Mouse (Mus musculus): ENCODE measurements around the gene Selenos.

GRCm38 (mm10) chr7:66138878-66139277 lies 59.4 kb downstream of the Selenos start:
- TF ChIP-seq CTCF (IDR thresholded peaks at IDR 0.05; ENCODE audit: low read depth, low read length) (no peak), GATA1 (IDR thresholded peaks at IDR 0.05; ENCODE audit: borderline replicate concordance, low read length) (no peak), TAL1 (conservative IDR thresholded peaks at IDR 0.05; ENCODE audit: low read depth, low read length) (no peak), POLR2AphosphoS5 (IDR thresholded peaks at IDR 0.05; ENCODE audit: insufficient replicate concordance, low read depth, low read length) (no peak)

Measured in G1E (cell line).